Mouse (Mus musculus): Measurements from ENCODE around the gene Slc35f1. TPM values are rescaled to one million over a fixed set of nuclear protein-coding genes. Genes with fewer than 3 reads are reported as not detected.

Gene Slc35f1
- polyA plus RNA-seq, 1 experiment = 26.0 TPM

DNA sequence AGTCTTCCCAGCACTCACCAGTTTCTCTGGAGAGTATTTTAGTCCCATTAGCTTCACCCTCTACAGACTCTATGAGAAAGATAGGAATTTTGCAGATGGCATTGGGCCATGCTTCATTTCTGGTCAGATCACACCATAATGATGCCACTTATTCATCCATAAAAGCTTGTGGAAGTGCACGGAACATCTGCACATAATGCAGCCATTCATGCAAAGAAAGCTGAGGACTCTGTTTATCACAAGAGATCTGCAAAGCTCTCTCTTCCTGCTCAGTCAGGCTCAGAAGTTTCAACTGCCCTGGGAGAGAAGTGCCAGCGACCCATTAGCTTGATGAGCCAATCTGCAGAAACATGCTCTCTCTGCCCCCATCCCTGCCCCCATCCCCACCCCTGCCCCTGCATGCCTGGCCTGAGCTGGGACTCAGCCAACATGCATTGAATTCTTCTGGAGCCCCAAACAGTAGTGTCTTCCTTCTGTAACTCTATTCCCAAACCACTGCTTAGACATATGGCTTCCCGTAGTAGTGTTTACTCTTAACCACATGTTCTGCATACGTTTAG, 89.7 kb downstream of the Slc35f1 start:
- Histone ChIP-seq H3K4me3 (ENCODE audit: insufficient read depth, low read length) (no peak overlapping the region), H3K27ac (ENCODE audit: insufficient read depth, low read length) (no peak overlapping the region), H3K4me1 (ENCODE audit: control insufficient read depth, insufficient read depth, low read length) (no peaks in the 10 kb centered on the region)
- TF ChIP-seq CTCF (IDR thresholded peaks at IDR 0.05; ENCODE audit: extremely low read depth, insufficient read depth, low read length) (no peak), POLR2A (IDR thresholded peaks at IDR 0.05; ENCODE audit: extremely low read depth, insufficient read depth, low read length) (no peak)

DNA sequence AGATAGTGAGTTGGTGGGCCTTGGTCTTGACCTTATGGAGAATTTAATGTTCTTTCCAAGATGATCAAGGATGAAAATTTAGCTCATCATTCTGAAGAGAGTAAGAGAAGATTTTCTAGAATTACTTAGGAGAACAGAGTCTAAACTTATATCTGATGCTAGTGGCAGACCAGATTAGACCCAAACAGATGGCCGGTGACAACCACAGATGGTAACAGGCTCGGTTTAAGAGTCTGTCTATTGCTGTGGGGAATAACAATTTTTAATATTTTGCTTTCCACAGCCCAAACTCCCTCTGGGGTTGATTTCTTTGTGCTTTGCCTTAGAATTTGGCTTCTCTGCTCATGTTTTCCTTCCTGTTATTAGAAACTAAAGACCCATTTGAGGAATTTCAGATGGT, 96.7 kb downstream of the Slc35f1 start:
- no peak for TF ChIP-seq POLR2A (IDR thresholded peaks at IDR 0.05; ENCODE audit: extremely low read depth, insufficient read depth, low read length)
- no peak for TF ChIP-seq CTCF (IDR thresholded peaks at IDR 0.05; ENCODE audit: extremely low read depth, insufficient read depth, low read length)
- no peak overlapping the region for H3K4me3 ChIP-seq (ENCODE audit: insufficient read depth, low read length)
- no peak overlapping the region; the same call in 1 of the 2 replicates for H3K27ac ChIP-seq (ENCODE audit: insufficient read depth, low read length)
- peaks cover 2% of the 10 kb centered on the region for H3K4me1 ChIP-seq (ENCODE audit: control insufficient read depth, insufficient read depth, low read length)

DNA sequence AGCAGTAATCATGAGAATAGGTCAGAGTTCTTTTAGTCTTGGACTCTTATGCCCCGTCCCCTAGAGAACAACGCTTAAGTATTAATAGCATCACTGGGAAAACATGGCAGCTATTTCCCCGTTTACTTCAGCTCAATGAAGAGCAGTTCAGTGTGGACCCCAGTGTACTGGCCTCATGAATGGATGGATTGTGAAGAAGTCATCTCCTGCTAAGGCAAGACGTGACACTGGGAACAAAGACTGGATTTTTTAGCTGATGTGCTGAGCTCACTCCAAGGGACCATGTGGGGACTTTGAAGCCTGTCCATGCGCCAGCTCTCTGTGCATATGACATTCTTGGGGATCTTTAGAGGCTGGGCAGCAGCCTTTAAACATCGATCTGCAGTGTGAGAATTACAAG, 101.2 kb downstream of the Slc35f1 start:
- TF ChIP-seq CTCF (IDR thresholded peaks at IDR 0.05; ENCODE audit: extremely low read depth, insufficient read depth, low read length) (no peak), POLR2A (IDR thresholded peaks at IDR 0.05; ENCODE audit: extremely low read depth, insufficient read depth, low read length) (no peak)
- Histone ChIP-seq H3K27ac (ENCODE audit: insufficient read depth, low read length) (no peak overlapping the region), H3K4me1 (ENCODE audit: control insufficient read depth, insufficient read depth, low read length) (peaks cover 2% of the 10 kb centered on the region), H3K4me3 (ENCODE audit: insufficient read depth, low read length) (no peak overlapping the region)

DNA sequence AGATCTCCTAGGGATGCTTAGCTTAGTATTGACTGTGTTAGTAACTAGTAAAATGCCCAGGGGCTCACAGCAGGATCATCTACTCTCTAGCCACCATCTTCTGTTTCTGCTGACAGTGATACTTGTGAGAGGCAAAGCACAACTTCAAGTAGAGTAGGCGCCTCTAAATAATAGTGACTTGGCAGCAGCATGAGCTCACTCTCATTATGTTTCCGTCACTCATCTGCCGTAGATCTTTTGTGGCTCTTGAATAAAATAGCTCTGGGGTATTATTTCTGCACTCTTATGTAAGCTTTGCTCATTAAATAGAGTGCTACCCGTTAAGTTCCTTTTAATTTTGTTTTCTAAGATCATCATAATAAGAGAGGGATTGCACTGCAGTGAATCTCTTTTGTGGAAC, 107.1 kb downstream of the Slc35f1 start:
- Histone ChIP-seq H3K27ac (ENCODE audit: insufficient read depth, low read length) (no peak overlapping the region), H3K4me3 (ENCODE audit: insufficient read depth, low read length) (no peak overlapping the region), H3K4me1 (ENCODE audit: control insufficient read depth, insufficient read depth, low read length) (peaks cover 4% of the 10 kb centered on the region)
- TF ChIP-seq CTCF (IDR thresholded peaks at IDR 0.05; ENCODE audit: extremely low read depth, insufficient read depth, low read length) = no peak
- no peak for TF ChIP-seq POLR2A (IDR thresholded peaks at IDR 0.05; ENCODE audit: extremely low read depth, insufficient read depth, low read length)

DNA sequence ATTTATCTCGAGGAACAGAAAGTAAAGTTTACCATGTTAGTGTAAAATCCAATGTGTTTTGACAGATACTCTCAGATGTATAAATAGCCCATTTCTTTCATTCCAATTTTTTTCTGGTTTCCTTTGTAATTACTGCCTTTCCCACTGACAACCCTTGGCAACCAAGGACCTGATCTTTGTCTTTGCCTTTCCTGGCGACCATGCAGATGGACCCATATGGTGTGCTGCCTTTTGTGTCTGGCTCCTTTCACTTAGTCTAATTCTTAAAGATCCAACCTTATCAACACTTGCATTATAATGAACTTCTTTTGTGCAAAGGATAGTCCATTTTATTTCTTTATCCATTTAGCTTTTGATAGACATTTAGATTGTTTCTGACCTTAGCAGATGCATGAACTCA, 117.5 kb downstream of the Slc35f1 start:
- TF ChIP-seq CTCF (IDR thresholded peaks at IDR 0.05; ENCODE audit: extremely low read depth, insufficient read depth, low read length) (no peak), POLR2A (IDR thresholded peaks at IDR 0.05; ENCODE audit: extremely low read depth, insufficient read depth, low read length) (no peak)
- no peak overlapping the region for H3K27ac ChIP-seq (ENCODE audit: insufficient read depth, low read length)
- H3K4me1 ChIP-seq (ENCODE audit: control insufficient read depth, insufficient read depth, low read length) = no peaks in the 10 kb centered on the region
- H3K4me3 ChIP-seq (ENCODE audit: insufficient read depth, low read length) = no peak overlapping the region

DNA sequence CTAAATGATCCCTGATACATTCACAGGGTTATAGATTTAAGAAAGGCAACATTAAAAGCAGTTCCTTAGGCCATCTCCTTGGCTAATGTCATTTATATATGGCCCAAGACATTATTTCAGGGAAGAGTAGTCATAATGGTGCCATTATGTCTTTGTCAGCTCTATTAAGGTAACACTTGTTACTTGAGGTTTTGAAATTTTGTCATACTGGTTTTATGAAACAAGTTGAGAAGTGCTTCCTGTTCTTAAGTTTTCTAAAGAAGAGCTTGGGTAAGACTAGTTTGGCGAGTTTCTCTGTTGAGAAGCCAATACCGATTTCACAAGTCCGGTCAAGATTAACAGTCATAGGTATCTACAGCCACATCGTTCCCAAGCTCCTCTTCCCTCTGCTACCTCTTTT, 122.5 kb downstream of the Slc35f1 start:
- Histone ChIP-seq H3K4me3 (ENCODE audit: insufficient read depth, low read length) (no peak overlapping the region), H3K4me1 (ENCODE audit: control insufficient read depth, insufficient read depth, low read length) (no peaks in the 10 kb centered on the region; the same call in 1 of the 2 replicates), H3K27ac (ENCODE audit: insufficient read depth, low read length) (no peak overlapping the region)
- no peak for TF ChIP-seq POLR2A (IDR thresholded peaks at IDR 0.05; ENCODE audit: extremely low read depth, insufficient read depth, low read length)
- TF ChIP-seq CTCF (IDR thresholded peaks at IDR 0.05; ENCODE audit: extremely low read depth, insufficient read depth, low read length) = no peak

DNA sequence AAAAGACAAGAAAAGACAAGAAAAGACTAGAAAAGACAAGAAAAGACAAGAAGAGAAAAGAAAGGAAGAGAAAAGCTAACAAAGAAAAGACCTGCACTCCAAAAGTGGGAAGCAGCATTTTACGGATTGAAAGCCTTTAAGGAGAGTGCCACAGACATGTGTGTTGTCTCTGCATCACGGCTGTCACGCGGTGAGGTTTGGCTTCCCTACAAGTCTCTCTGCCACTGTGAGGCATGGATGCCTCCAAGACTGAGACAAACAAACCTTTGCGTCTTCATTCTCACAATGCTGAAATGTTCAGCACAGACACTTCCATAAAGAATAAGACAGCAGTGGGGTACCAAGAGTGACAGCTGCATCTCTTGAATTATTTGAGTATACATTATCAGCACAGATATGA, 124.0 kb downstream of the Slc35f1 start:
- TF ChIP-seq POLR2A (IDR thresholded peaks at IDR 0.05; ENCODE audit: extremely low read depth, insufficient read depth, low read length) = no peak
- TF ChIP-seq CTCF (IDR thresholded peaks at IDR 0.05; ENCODE audit: extremely low read depth, insufficient read depth, low read length) = no peak
- H3K4me1 ChIP-seq (ENCODE audit: control insufficient read depth, insufficient read depth, low read length) = no peaks in the 10 kb centered on the region; the same call in 1 of the 2 replicates
- no peak overlapping the region for H3K4me3 ChIP-seq (ENCODE audit: insufficient read depth, low read length)
- H3K27ac ChIP-seq (ENCODE audit: insufficient read depth, low read length) = no peak overlapping the region

DNA sequence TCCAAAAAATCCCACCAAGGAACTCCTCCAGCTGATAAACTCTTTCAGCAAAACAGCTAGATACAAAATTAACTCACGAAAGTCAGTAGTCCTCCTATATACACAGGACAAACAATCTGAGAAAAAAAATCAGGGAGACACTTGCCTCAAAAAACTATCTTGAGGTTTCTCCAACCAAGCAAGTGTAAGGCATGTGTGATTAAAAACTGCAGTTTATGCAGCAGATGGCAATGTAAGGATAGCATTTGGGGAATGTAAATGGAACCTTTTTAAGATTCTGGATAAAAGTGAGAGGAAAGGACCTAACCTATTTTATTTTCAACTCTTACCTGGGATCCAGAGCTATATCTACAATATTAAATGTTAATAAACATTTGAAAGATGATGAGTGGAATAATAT, 129.3 kb downstream of the Slc35f1 start:
- H3K4me1 ChIP-seq (ENCODE audit: control insufficient read depth, insufficient read depth, low read length) = peaks cover 8% of the 10 kb centered on the region
- no peak overlapping the region for H3K4me3 ChIP-seq (ENCODE audit: insufficient read depth, low read length)
- H3K27ac ChIP-seq (ENCODE audit: insufficient read depth, low read length) = no peak overlapping the region
- TF ChIP-seq CTCF (IDR thresholded peaks at IDR 0.05; ENCODE audit: extremely low read depth, insufficient read depth, low read length) = no peak
- TF ChIP-seq POLR2A (IDR thresholded peaks at IDR 0.05; ENCODE audit: extremely low read depth, insufficient read depth, low read length) = no peak

DNA sequence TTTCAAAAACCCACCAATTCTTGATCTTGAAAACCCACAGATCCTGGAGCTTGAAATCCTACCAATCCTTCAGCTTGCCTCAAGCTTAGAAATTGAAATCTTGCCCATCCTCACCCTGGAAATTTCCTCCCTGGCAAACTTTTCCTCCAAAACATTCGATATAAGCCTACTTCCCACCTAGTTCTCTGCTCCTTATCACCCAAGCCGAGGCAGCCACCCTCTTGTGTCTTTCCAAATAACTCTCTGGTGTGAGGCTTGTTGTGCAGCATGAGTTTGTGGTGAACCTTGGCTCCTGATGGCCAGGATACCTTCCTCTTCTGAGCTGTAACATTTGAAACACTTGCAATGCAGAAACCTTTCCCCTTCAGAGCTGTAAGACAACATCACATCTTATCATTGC, 132.6 kb downstream of the Slc35f1 start:
- no peak overlapping the region for H3K4me3 ChIP-seq (ENCODE audit: insufficient read depth, low read length)
- no peak overlapping the region for H3K27ac ChIP-seq (ENCODE audit: insufficient read depth, low read length)
- TF ChIP-seq CTCF (IDR thresholded peaks at IDR 0.05; ENCODE audit: extremely low read depth, insufficient read depth, low read length) (no peak), POLR2A (IDR thresholded peaks at IDR 0.05; ENCODE audit: extremely low read depth, insufficient read depth, low read length) (no peak)
- peaks cover 8% of the 10 kb centered on the region for H3K4me1 ChIP-seq (ENCODE audit: control insufficient read depth, insufficient read depth, low read length)

DNA sequence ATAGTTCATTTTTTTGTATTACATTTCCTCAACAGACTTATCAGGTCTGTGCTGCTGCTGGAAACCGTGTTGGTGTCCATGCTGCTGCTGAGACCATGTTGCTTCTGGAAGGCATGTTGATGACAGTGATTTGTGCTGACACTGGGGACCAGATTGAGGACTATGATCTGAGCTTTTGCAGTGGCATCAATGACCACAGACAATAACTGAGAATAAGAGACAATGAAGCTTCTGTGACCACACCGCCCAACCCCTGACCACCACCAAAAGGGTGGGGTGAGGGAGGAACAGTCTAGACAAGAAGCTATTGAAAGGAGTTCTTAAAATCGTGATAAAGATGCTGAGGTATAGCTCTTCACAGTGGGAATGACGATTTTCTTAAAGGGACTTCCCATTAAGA, 135.4 kb downstream of the Slc35f1 start:
- H3K4me1 ChIP-seq (ENCODE audit: control insufficient read depth, insufficient read depth, low read length) = peaks cover 8% of the 10 kb centered on the region
- no peak overlapping the region for H3K4me3 ChIP-seq (ENCODE audit: insufficient read depth, low read length)
- TF ChIP-seq CTCF (IDR thresholded peaks at IDR 0.05; ENCODE audit: extremely low read depth, insufficient read depth, low read length) (no peak), POLR2A (IDR thresholded peaks at IDR 0.05; ENCODE audit: extremely low read depth, insufficient read depth, low read length) (no peak)
- H3K27ac ChIP-seq (ENCODE audit: insufficient read depth, low read length) = no peak overlapping the region

All from cortical plate, adult 2 months (tissue).